Mouse (Mus musculus): ENCODE data around the gene Cfap61. TPM values are rescaled to one million over a fixed set of nuclear protein-coding genes. Genes with fewer than 3 reads are reported as not detected.
A peak's percentile ranks its signal among the peaks of the same experiment; 100 is the strongest.

Gene Cfap61
- polyA plus RNA-seq, 1 experiment from 2014 or later: 4.2 TPM

- H3K4me3 ChIP-seq (replicated peaks; ENCODE audit: low read length): no peak overlapping the region
- no peak overlapping the region for H3K9ac ChIP-seq
- 36% methylated on average over 24 of the region's 24 CpGs for WGBS
- DNase-seq (ENCODE audit: low spot score) (peak; percentile 72), ATAC-seq (ENCODE audit: low FRiP score) (peak; percentile 81)
- H3K27ac ChIP-seq: peak overlapping the region; percentile 27; the same call in 1 of the 2 replicates
- H3K4me1 ChIP-seq (replicated peaks; ENCODE audit: control insufficient read depth, insufficient read depth, low read length): peaks cover 7% of the 10 kb centered on the region
- no peaks in the 10 kb centered on the region for H3K36me3 ChIP-seq (replicated peaks; ENCODE audit: control insufficient read depth, insufficient read depth)
- H3K4me2 ChIP-seq (replicated peaks): peak overlapping the region; percentile 36
- H3K27me3 ChIP-seq (ENCODE audit: control insufficient read depth, insufficient read depth, low read length): no peaks in the 10 kb centered on the region
- no peaks in the 10 kb centered on the region for H3K9me3 ChIP-seq (ENCODE audit: control insufficient read depth, low read length)
These were observed 110.6 kb downstream of the Cfap61 start for GRCm38 (mm10) chr2:146044926-146045890.

GRCm38 (mm10) chr2:146047691-146048090 is 113.1 kb downstream of the Cfap61 start:
- DNase-seq (ENCODE audit: low spot score): no peak
- Histone ChIP-seq H3K4me3 (replicated peaks; ENCODE audit: low read length) (no peak overlapping the region), H3K4me2 (replicated peaks) (no peak overlapping the region), H3K27me3 (ENCODE audit: control insufficient read depth, insufficient read depth, low read length) (no peaks in the 10 kb centered on the region), H3K9me3 (ENCODE audit: control insufficient read depth, low read length) (no peaks in the 10 kb centered on the region), H3K36me3 (replicated peaks; ENCODE audit: control insufficient read depth, insufficient read depth) (no peaks in the 10 kb centered on the region), H3K4me1 (replicated peaks; ENCODE audit: control insufficient read depth, insufficient read depth, low read length) (peaks cover 7% of the 10 kb centered on the region), H3K9ac (no peak overlapping the region), H3K27ac (no peak overlapping the region)
- no peak for ATAC-seq (ENCODE audit: low FRiP score)
- 82% methylated on average over 4 of the region's 4 CpGs for WGBS

- Histone ChIP-seq H3K4me3 (replicated peaks; ENCODE audit: low read length) (no peak overlapping the region), H3K9me3 (ENCODE audit: control insufficient read depth, low read length) (no peaks in the 10 kb centered on the region), H3K4me1 (replicated peaks; ENCODE audit: control insufficient read depth, insufficient read depth, low read length) (peaks cover 7% of the 10 kb centered on the region), H3K9ac (no peak overlapping the region), H3K27me3 (ENCODE audit: control insufficient read depth, insufficient read depth, low read length) (no peaks in the 10 kb centered on the region), H3K36me3 (replicated peaks; ENCODE audit: control insufficient read depth, insufficient read depth) (no peaks in the 10 kb centered on the region), H3K4me2 (replicated peaks) (no peak overlapping the region), H3K27ac (no peak overlapping the region)
- 62% methylated on average over 17 of the region's 17 CpGs for WGBS
- ATAC-seq (ENCODE audit: low FRiP score) (no peak), DNase-seq (ENCODE audit: low spot score) (no peak)
These were observed 113.7 kb downstream of the Cfap61 start for GRCm38 (mm10) chr2:146048221-146048829.

GRCm38 (mm10) chr2:146049339-146049738 is 114.8 kb downstream of the Cfap61 start:
- no peaks in the 10 kb centered on the region for H3K27me3 ChIP-seq (ENCODE audit: control insufficient read depth, insufficient read depth, low read length)

GRCm38 (mm10) chr2:146050069-146050468 is 115.5 kb downstream of the Cfap61 start:
- ATAC-seq (ENCODE audit: low FRiP score): no peak
- no peaks in the 10 kb centered on the region for H3K36me3 ChIP-seq (replicated peaks; ENCODE audit: control insufficient read depth, insufficient read depth)
- no peaks in the 10 kb centered on the region for H3K27me3 ChIP-seq (ENCODE audit: control insufficient read depth, insufficient read depth, low read length)
- no peak for DNase-seq (ENCODE audit: low spot score)
- WGBS: 20% methylated on average over 3 of the region's 3 CpGs
- no peaks in the 10 kb centered on the region for H3K9me3 ChIP-seq (ENCODE audit: control insufficient read depth, low read length)
- no peak overlapping the region for H3K4me3 ChIP-seq (replicated peaks; ENCODE audit: low read length)
- H3K27ac ChIP-seq: no peak overlapping the region
- H3K4me2 ChIP-seq (replicated peaks): no peak overlapping the region
- H3K9ac ChIP-seq: no peak overlapping the region
- peaks cover 7% of the 10 kb centered on the region for H3K4me1 ChIP-seq (replicated peaks; ENCODE audit: control insufficient read depth, insufficient read depth, low read length)

More at GRCm38 (mm10) chr2:146049339-146049738, 114.8 kb downstream of the Cfap61 start:
- ATAC-seq (ENCODE audit: low FRiP score): no peak
- no peak overlapping the region for H3K27ac ChIP-seq
- H3K9ac ChIP-seq: no peak overlapping the region
- no peaks in the 10 kb centered on the region for H3K36me3 ChIP-seq (replicated peaks; ENCODE audit: control insufficient read depth, insufficient read depth)
- WGBS: 85% methylated on average over 5 of the region's 5 CpGs
- DNase-seq (ENCODE audit: low spot score): no peak
- no peak overlapping the region for H3K4me2 ChIP-seq (replicated peaks)
- no peaks in the 10 kb centered on the region for H3K9me3 ChIP-seq (ENCODE audit: control insufficient read depth, low read length)
- H3K4me1 ChIP-seq (replicated peaks; ENCODE audit: control insufficient read depth, insufficient read depth, low read length): peaks cover 7% of the 10 kb centered on the region
- no peak overlapping the region for H3K4me3 ChIP-seq (replicated peaks; ENCODE audit: low read length)

GRCm38 (mm10) chr2:146051334-146051733 is 116.8 kb downstream of the Cfap61 start:
- H3K27me3 ChIP-seq (ENCODE audit: control insufficient read depth, insufficient read depth, low read length): no peaks in the 10 kb centered on the region
- no peaks in the 10 kb centered on the region for H3K4me1 ChIP-seq (replicated peaks; ENCODE audit: control insufficient read depth, insufficient read depth, low read length)
- no peak overlapping the region for H3K9ac ChIP-seq
- H3K4me2 ChIP-seq (replicated peaks): no peak overlapping the region
- H3K4me3 ChIP-seq (replicated peaks; ENCODE audit: low read length): no peak overlapping the region
- no peak overlapping the region for H3K27ac ChIP-seq
- H3K36me3 ChIP-seq (replicated peaks; ENCODE audit: control insufficient read depth, insufficient read depth): no peaks in the 10 kb centered on the region
- WGBS: 76% methylated on average over 4 of the region's 4 CpGs
- ATAC-seq (ENCODE audit: low FRiP score) (no peak), DNase-seq (ENCODE audit: low spot score) (no peak)
- no peaks in the 10 kb centered on the region for H3K9me3 ChIP-seq (ENCODE audit: control insufficient read depth, low read length)

GRCm38 (mm10) chr2:146057123-146057522 is 122.5 kb downstream of the Cfap61 start:
- no peak for DNase-seq (ENCODE audit: low spot score)
- Histone ChIP-seq H3K4me1 (replicated peaks; ENCODE audit: control insufficient read depth, insufficient read depth, low read length) (peaks cover 2% of the 10 kb centered on the region), H3K27me3 (ENCODE audit: control insufficient read depth, insufficient read depth, low read length) (no peaks in the 10 kb centered on the region), H3K4me2 (replicated peaks) (no peak overlapping the region), H3K36me3 (replicated peaks; ENCODE audit: control insufficient read depth, insufficient read depth) (no peaks in the 10 kb centered on the region), H3K27ac (no peak overlapping the region), H3K9ac (no peak overlapping the region), H3K9me3 (ENCODE audit: control insufficient read depth, low read length) (no peaks in the 10 kb centered on the region), H3K4me3 (replicated peaks; ENCODE audit: low read length) (no peak overlapping the region)
- 82% methylated on average over 4 of the region's 4 CpGs for WGBS
- ATAC-seq (ENCODE audit: low FRiP score): no peak

- ATAC-seq (ENCODE audit: low FRiP score) (no peak), DNase-seq (ENCODE audit: low spot score) (no peak)
- Histone ChIP-seq H3K27me3 (ENCODE audit: control insufficient read depth, insufficient read depth, low read length) (no peaks in the 10 kb centered on the region), H3K4me3 (replicated peaks; ENCODE audit: low read length) (no peak overlapping the region), H3K9me3 (ENCODE audit: control insufficient read depth, low read length) (no peaks in the 10 kb centered on the region), H3K4me2 (replicated peaks) (no peak overlapping the region), H3K27ac (no peak overlapping the region), H3K36me3 (replicated peaks; ENCODE audit: control insufficient read depth, insufficient read depth) (no peaks in the 10 kb centered on the region), H3K4me1 (replicated peaks; ENCODE audit: control insufficient read depth, insufficient read depth, low read length) (peaks cover 17% of the 10 kb centered on the region), H3K9ac (no peak overlapping the region)
- WGBS: 32% methylated on average over 3 of the region's 3 CpGs
These were observed 124.2 kb downstream of the Cfap61 start for GRCm38 (mm10) chr2:146058791-146059190.

Data from hindbrain, embryonic 14.5 days (tissue).